Mouse (Mus musculus): Measurements from ENCODE around the gene Rnf150. TPM values are rescaled to one million over a fixed set of nuclear protein-coding genes. Genes with fewer than 3 reads are reported as not detected.

The Rnf150 gene
- not detected for polyA plus RNA-seq (2017; shearing (Covaris generic))

DNA sequence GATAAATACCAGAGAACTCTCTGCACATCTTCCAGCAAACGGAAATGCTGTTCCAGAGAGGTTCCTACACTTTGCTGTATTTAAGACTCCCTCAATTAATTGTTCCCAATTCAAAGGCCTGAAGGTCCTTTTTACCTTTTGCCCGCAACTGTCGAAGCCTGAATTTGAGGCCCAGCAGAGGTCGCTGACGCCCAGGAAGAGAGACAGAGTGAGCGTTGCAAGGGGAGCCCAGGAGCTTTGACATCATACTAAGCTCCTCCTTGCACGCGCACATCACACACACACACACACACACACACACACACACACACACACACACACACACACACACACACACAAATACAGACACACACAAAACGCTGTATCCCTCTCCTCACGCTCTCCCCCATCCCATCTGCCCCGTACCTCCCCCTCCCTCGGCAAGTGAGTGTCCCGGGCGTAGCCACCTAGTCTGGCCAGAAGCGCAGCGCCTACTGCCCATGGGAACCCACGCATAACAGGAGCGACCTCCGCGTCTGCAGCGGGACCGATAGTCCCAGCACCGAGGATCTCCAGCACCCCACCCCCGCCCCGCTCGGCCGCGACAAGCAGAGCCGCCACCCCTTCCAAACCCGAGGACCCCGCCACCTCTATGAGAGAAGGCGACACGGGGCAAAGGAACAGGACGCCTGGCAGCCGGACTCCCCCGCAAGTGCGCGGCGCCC, at the start of gene Rnf150:
Gene Rnf150 (plus strand): TSS at position 316 of the 704 bp plus-strand sequence.
- ATAC-seq, result no peak

DNA sequence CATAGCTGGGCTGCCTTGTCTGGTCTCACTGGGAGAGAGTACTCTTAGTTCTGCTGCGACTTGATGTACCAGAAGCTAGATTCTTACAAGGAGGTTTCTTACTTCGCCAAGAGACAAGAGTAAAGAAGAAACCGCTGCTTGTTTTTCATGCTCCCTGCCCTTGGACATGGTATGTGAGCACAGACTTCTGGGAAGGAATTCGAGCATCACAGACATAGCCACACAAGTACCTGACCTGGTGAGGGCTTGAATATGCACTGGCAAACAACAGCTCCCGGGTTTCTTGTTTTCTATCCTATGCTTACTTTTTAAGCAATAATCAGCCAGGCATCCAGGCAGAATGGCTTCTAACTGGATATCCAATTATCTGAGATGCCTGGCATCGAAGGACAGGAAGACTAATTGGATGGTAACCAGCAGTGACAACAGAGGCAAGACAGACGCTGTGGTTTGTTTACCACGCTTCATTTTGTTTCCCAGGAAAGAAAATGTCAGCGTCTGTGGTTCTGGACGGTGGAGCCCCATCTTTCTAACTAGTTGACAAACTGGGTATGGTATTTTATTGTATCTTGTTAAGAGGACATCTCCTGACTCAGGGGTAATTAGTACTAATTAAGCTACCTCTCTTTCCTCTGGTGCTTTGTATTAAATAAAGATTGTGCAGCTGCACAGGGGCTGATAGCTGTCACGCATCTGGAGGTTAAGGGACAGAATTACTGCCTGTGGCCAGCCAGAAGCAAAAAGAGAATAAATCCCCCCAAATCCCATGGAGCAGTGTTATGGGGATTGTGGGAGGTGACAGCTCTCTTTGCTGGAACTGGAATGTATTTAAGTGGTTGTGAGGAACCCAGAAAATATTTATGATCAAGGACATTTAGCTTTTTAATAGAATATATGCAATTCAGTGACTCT, 36.8 kb upstream of the Rnf150 start:
- no peak for ATAC-seq

DNA sequence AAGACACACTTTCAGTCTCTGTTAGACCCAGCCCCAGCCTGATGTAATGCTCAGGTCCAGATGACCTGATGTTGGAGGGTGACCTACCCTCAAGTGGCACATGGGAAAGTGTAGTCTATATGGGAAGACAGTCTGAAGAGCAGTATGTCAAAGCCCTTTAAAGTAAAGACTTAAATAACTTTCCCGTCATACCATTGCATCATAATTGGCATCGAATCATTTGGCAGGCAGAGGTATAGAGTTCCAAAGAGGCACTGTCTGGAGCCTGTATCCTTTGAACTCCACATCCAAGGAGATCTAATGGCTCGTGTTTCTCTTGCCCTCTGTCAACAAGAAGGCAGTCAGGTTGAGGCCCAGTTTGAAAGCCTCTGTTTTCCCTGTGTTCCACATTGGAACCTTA, 22.7 kb upstream of the Rnf150 start:
- ATAC-seq, result no peak

DNA sequence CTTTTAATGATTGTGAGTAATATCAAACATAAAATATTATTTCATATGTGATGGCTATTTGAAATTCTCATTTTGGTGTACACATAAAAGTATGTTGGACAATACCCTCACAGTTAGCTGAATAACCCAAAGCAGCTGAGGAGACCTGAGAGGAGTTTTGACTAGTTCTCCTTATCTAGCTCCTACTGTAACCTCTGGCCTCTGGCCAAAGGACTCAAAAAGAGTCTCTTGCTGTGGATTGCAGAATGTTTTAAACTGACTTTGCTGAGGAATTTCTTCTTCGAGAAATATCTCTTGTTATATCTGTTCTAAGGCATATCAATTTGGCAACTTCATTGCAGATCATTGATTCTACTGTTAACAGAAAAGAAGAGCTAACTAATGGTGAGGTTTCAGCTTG, 22.2 kb upstream of the Rnf150 start:
- ATAC-seq, result no peak

DNA sequence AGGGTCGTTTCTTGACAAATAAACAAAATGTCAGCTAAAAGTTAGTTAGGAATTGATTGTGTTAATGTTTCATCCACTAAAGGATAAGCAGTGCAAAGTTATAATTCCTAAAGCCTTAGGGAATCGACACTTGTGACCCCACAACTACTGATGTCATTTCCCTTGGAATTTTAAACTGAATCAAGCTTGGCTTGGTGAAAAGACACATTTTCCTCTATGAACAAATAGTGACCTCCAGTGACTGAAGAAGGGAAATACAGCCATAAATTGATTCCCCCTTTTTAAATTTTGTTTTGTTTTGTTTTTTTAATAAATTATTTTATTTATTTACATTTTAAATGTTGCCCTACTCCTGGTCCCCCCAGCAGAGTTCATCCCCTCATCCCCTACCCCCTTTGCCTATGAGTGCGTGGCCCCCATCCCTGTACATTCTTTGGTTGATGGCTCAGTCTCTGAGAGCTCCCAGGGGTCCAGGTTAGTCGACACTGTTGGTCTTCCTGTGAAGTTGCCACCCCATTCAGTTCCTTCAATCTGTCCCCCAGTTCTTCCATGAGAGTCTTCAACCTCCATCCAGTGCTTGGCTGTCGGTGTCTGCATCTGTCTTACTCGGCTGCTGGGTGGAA, 21.5 kb upstream of the Rnf150 start:
- no peak for ATAC-seq

DNA sequence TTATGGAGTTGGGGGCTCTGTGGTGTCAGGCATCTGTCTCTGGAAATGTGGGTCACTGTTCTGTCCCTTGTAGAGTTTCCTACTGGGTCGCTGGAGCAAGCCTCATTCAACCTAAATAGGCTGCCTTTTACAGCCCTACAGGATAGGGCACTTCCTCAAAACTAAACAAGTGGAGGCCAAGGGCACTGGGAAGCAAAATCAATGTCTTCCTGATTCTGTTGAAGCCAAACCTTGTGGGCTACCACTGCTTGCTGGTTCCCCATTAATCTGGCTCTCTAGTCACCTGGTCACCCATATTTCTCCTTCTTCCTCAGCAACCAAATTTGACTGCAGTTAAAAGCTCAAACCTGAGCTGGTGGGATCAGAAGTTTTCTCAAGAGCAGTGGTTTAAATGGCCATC, 19.5 kb upstream of the Rnf150 start:
- ATAC-seq, result no peak

DNA sequence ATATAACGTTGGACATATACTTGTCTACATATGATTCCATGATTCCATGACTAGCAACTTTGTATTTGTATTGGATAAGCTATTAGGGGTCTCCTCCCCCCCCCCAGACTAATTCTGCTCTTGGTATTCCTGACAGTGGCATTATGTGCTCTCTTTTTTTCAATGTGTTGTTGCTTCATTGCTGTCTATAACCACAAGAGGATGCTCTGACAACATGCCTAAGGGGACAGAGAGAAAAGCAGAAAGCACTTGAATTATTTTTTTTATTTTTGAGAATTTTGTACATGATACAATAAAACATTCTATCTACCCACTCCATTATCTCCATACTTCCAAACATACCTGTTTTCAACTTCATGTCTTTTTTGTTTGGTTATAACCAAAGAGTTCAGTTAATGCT, 18.7 kb upstream of the Rnf150 start:
- no peak for ATAC-seq

DNA sequence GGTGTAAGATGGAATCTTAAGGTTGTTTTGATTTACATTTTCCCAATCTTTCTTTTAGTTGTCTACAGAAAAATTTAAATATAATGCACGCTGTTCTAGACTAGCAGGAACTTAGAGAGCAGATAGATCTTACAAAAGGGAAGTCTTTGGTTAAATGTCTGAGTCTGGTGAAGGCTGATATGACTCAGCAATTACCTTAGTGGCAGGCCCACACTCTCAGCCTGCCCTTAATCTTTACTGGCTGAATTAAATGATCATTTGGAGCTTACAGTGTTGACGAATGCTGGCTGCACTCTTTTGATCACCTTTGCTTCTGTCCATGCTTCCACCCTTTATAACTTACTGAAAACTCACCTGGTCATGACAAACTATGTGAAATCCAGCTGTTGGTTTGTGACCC, 17.1 kb upstream of the Rnf150 start:
- no peak for ATAC-seq

DNA sequence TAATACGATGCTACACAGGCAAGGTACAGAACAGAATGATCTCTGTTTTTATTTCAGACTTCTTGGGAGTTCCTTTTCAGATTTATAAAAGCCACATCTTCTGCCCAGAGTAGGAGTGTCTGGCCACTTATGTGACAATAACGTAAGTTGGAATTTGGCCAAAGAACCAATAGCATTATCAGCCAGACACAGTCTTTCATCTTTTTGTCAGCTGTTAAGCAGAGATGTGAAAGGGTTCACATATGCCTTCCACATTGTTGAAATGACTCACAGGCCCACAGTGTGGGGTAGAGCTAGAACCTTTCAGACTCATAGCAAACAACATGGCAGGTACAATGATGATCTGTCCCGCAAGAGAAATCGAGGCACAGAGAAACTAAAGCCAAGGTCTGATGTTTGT, 16.4 kb upstream of the Rnf150 start:
- ATAC-seq, result no peak

DNA sequence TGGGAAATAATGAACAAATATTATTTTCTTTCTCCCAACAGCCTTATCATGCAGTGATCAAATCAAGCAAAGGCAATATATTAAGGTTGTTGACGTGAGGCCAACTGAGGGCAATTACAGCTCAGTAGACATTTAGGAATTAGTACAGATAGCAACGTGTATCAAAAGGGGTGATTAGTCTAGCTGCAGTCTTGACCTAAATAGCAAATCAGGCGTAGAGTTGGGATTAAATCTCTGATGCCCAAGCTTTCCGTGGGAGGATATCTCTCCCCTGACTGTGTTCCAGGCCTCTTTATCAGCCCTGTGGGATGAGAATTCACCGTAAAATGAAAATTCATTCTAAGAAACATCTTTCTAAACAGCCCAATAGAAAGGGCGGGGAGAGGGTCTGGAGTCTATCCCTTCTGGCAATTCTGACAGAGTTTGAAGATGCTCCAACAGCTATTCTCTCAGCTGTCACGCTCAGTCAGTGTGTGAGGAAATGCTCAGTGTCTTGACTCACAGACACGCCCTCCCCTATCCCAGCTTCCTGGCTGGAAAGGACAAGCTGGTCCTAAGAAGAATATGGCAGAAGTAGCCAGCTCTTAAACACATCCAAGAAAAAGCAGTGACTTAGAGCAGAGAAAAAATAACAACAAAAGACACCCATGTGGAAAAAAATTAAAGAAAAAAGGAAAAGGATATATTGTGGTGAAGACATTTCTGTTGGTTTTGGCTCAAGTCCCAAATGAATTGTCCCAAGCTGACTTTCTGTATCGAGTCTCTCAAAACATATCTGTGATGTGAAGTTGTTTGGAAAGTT, 4.4 kb upstream of the Rnf150 start:
- ATAC-seq, result no peak

DNA sequence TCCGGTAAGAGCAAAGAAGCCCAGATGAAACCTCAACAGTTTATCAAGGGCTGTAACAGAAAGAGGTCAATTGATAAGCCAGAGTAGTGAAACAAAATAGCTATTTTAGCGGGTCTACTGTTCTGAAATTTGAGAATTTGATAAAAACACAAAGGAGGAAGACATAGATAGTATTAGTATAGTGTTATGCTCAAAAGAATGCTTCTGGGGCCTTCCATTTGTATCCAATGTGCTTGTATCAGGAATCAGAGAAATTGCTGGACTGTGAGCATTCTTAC, 3.9 kb upstream of the Rnf150 start:
- no peak for ATAC-seq

DNA sequence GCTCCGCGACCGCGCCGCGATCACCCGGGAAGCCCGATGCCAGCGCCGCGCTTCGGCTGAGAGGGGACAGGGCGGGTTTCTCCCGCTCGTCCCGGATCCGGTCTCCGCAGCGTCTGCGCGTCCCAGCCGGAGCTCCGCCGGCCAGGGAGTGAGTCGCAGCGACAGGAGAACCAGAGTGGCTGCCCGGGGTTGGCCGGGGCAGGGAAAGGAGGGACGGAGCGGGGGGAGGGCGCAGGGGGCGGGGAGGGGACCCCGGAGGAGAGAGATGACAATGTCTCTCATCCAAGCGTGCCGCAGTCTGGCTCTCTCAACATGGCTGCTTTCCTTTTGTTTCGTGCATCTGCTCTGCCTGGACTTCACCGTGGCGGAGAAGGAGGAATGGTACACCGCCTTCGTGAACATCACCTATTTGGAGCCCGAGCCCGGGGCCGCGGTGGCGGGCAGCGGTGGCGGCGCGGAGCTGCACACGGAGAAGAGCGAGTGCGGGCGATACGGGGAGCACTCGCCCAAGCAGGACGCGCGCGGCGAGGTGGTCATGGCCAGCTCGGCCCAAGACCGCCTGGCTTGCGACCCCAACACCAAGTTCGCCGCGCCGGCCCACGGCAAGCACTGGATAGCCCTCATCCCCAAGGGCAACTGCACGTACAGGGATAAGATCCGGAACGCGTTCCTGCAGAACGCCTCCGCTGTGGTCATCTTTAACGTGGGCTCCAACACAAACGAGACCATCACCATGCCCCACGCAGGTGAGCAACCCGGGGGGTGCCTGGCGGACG, 777 bp downstream of the Rnf150 start:
- no peak for ATAC-seq

DNA sequence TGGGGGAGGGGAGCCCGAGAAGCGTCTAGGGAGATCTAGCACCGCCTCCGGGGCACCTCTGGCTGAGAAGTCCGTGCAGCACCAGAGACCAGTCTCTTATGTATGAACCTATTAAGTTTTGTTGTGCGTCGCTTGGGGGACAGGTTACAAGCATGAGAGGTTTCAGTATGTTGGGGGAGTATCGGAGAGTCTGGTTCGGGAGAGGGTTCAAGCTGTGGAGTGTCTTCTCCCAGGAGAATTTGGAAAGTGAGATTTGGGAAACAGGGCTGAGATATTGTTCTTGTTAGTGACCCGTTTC, 1.3 kb downstream of the Rnf150 start:
- ATAC-seq, result no peak

DNA sequence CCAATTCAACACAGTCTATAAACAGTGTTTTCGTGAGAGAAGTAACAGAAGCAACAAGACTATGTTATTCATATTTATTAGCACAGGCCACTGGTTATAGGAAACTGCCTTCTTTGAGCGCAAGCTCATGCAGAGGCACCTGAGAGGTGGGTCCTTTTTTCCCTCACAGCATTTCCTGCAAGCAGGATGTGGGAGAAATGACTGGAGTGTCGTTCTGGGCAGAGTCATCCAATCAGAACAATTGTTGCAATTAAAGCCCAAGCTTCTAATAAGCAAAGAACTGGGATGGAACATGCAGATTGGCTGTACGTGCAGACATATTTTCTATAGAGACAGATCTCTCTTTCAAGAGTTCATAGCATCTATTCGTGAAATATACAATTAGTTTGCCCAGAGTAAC, 2.1 kb downstream of the Rnf150 start:
- ATAC-seq, result no peak

DNA sequence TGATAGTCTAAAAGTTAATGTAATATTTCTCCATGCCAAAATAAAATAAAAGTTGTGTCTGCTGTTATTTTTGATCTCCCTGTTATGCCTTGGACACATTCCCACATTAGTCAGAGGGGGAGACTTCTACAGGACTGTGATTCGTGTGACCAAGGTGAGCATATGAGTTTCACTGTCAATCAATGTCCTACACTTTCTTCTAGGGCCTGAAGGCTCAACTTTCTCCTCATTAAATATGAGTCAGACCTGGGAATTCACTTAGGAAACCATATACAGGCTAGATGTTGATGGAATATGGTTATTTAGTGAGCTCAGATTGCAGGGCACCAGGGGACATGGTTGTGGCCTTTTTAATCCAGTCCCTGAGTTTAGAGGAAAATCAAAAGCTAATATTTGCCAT, 3.1 kb downstream of the Rnf150 start:
- ATAC-seq, result no peak

DNA sequence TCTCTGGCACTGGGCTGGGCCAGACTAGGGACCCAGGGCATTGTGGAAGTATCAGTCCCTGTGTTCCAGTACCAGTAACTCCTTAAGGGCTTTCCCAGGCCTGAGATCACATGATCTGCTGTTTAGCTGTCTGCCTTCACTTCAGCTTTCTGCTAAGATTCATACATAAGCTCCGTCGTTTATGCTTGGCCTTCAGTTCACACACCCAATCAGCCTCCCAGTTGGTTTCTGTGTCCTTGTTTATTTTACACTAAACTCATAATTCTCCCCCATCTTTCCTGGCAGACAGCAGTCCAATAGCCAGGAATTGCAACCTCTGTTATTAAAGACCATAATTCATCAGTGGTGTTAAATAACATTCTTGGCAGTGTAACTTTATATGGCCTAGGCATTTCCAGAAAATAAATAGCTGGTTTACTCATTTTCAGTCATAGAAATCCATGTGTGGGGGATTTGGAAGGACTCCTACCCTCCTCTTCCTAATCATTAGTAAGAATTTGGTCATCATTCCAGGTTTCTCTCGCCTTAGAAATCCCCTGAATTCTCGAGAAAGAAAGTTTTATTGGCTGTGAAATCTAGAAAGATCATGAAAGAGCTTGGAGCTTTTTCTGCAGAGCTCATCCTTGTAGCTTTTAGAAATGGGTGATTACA, 7.8 kb downstream of the Rnf150 start:
- no peak for ATAC-seq

DNA sequence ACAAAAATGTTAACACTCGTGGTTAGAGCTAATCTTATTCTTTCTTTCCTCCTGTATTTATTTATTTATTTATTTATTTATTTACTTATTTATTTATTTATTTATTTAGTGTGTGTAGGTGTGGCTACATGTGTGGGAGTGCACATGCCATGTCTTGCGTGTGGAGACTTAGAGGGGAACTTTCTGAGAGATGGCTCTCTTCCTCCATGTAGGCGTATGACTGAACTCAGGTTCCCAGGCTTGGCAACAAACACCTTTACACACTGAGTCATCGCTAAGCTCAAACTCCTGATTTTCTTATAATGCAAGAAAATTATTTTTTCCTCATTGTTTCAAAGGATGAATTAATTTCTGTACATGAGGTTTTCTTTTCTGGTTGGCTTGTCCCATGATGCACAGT, 8.8 kb downstream of the Rnf150 start:
- ATAC-seq, result no peak

DNA sequence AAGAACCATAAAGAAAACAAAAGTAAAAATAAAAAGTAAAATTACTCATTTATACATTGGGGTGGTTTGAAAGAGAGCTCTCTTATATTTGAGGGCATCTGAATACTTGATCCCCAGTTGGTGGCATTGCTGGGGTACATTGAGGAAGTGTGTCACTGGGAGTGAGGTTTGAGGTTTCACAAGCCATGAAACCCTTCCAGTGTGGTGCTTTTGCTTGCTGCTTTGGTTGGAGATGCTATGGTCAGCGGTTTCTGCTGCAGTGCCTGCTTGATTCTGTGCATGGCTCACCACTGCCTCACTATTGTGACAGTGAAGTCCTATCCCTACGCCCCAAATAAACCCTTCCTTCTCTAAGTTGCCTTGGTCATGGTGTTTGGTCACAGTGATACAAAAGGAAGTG, 10.9 kb downstream of the Rnf150 start:
- ATAC-seq, result no peak

DNA sequence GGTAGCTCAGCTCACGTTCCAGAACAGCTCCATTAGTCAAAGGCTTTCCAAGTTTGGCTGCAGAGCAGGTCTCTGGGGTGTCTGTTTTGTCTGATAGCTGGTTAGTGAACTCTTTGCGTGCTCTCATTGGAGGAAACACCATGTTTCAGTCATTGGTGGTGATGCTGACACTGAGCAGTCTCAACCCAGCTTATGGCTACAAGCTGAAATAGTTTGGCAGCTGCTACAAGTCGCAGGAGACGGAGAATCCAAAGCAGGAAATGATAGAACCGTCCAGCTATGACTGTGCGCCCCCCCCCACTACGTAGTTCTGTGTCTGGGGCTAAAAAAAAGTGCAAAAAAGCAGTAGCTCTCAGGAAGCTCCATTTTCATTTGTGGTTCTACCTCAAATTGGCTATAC, 12.0 kb downstream of the Rnf150 start:
- ATAC-seq, result no peak

DNA sequence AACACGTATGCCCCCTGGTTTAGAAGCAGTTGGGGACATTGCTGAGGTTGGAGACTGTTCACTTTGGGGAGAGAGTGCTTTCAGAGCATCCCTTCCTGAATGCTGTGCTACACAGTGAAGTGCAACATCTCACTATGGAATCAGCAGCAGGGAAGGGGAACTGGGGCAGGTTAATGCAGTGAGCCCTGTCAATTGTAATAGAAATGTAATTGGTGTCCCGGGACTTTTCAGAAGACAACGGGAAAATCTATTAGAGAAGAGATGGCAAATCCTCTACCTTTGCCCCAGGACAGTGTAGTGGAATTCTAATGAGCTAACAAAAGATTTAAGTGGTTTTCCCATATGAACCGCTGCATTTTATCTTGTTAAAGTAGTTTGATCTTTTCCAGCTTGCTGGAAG, 21.3 kb downstream of the Rnf150 start:
- ATAC-seq, result no peak

DNA sequence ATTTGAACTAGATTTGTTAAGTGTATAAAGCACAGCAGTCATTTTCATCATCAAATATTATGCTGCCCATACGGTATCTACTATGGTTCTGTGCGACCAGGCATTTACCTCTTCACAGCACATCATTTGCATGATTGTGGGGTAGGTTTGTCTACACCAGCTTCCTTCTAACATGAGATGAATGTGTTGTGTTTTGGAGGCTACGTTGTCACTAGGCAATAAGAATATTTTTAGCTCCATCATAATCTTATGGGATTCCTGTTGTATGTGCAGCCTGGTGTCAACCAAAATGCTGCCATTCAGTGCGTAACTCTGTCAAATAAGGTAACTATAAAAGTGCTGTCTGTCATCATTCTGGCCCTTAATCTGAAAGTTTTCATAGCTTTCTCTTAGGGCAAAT, 24.1 kb downstream of the Rnf150 start:
- no peak for ATAC-seq
